Mouse (Mus musculus) small intestine, adult 2 months (tissue): ENCODE results near the gene Frem2.

Source experiments
- CTCF ChIP-seq: fragments of 200-500 bp; IDR thresholded peaks from 2 replicates; pipeline ENCODE4 v1.5.1; 2012; ENCODE audit warnings: low read depth, mild to moderate bottlenecking, control low read depth, inconsistent platforms, low read length, moderate library complexity, mixed read lengths; ENCODE audit not compliant: insufficient replicate concordance, insufficient read length; ENCODE audit errors: extremely low read depth
- POLR2A ChIP-seq: fragments of 200-500 bp; IDR thresholded peaks from 2 replicates; pipeline ENCODE4 v1.6.1; 2012; ENCODE audit warnings: low read depth, mild to moderate bottlenecking, control low read depth, inconsistent platforms, low read length, moderate library complexity

GRCm38 (mm10) chr3:53483414-53484059, 173.6 kb downstream of the Frem2 start:
- TF ChIP-seq CTCF (no peak), POLR2A (no peak)
